Mouse (Mus musculus) sigmoid colon, adult 10 weeks (tissue): ENCODE data around the gene Sdr42e1. TPM values are rescaled to one million over a fixed set of nuclear protein-coding genes. Genes with fewer than 3 reads are reported as not detected.

ENCODE experiments used
- polyA plus RNA-seq: library from polyadenylated mRNA; stranded (reverse); fragments of 350-450 nt; fragmentation: Illumina TruSeq; extraction: RNeasy Lipid Tissue Mini Kit (QIAGEN cat#74804); gene quantifications from one replicate; pipeline ENCODE4 v1.2.3, GENCODE M21; 2014; ENCODE audit warnings: low read depth, low replicate concordance

Sdr42e1 gene
- polyA plus RNA-seq, result 15.0 TPM

GRCm38 (mm10) chr8:117673430-117673830, at the start of gene Sdr42e1:
Sdr42e1 (minus strand) TSS chr8:117673689.

DNA sequence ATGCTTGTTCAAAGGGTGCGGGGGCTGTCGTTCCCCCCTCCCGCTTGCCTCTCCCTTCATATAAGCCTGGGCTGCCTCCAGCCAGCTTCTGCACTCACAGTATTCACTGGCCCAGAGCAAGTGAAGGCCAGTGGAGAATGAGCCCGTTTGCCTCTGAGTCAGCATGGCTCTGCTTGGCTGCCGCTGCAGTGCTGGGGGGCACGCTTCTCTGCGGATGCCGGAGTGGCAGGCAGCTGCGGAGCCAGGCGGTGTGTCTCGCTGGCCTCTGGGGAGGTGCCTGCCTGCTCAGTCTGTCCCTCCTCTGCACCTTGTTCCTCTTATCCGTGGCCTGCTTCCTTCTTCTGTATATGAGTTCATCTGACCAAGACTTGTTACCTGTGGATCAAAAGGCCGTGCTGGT, 28.4 kb upstream of the Sdr42e1 start, which contains the start of gene Hsd17b2:
Gene Hsd17b2, plus strand, starts transcription at position 46 of the 400 bp plus-strand sequence.

Other genes with a start within 250 kb of the Sdr42e1 start
- 1.1 TPM for gene Plcg2, start 175.4 kb downstream of the Sdr42e1 start, polyA plus RNA-seq
- gene Hsd17b2, start 28.2 kb upstream of the Sdr42e1 start, polyA plus RNA-seq, result 91.1 TPM
- gene Mphosph6, start 128.3 kb upstream of the Sdr42e1 start, polyA plus RNA-seq, result 55.5 TPM